Mouse (Mus musculus): ENCODE data around the gene Iltifb. TPM values are rescaled to one million over a fixed set of nuclear protein-coding genes. Genes with fewer than 3 reads are reported as not detected.
"Not testable (repeated sequence)": the region's sequence is repeated elsewhere in the genome, so short reads cannot be mapped to it uniquely, and the experiment has no call there.

Iltifb gene
- polyA plus RNA-seq (2015; fragmentation: Nextera tagmentation; extraction: Ambion mirVana) = not detected in 2 replicates

GRCm38 (mm10) chr10:118294938-118295337 is at the start of gene Iltifb:
Iltifb (minus strand) TSS chr10:118295038.
- Histone ChIP-seq H3K4me3 (replicated peaks) (no peak within 1 kb of the TSS), H3K4me1 (no peaks in the 10 kb centered on the region), H3K27ac (no peak within 1 kb of the TSS), H3K4me2 (no peak within 1 kb of the TSS), H3K36me3 (no peaks in the 10 kb centered on the region), H3K9ac (no peak within 1 kb of the TSS), H3K27me3 (replicated peaks) (no peaks in the 10 kb centered on the region), H3K9me3 (no peaks in the 10 kb centered on the region)
- ATAC-seq (ENCODE audit: insufficient read depth, low FRiP score, low read depth) = no peak
- 89% methylated on average over 6 of the region's 6 CpGs for WGBS

- H3K36me3 ChIP-seq; H3K9me3 ChIP-seq; ATAC-seq (ENCODE audit: insufficient read depth, low FRiP score, low read depth); H3K27me3 ChIP-seq (replicated peaks); H3K9ac ChIP-seq; H3K27ac ChIP-seq; H3K4me2 ChIP-seq; H3K4me3 ChIP-seq (replicated peaks); H3K4me1 ChIP-seq: not testable (repeated sequence)
- no CpG with 5 or more reads among the region's 14 CpGs for WGBS
Observed at GRCm38 (mm10) chr10:118343155-118343554, 48.3 kb upstream of the Iltifb start, which contains the start of gene Gm9046. Gm9046 (minus strand) TSS chr10:118343255.

GRCm38 (mm10) chr10:118337731-118338130 is 42.9 kb upstream of the Iltifb start, which contains the start of gene Gm9045:
Gm9045 (minus strand) TSS chr10:118337831.
- not testable (repeated sequence) for H3K4me2 ChIP-seq; H3K4me1 ChIP-seq; H3K9me3 ChIP-seq; H3K27me3 ChIP-seq (replicated peaks); ATAC-seq (ENCODE audit: insufficient read depth, low FRiP score, low read depth); H3K4me3 ChIP-seq (replicated peaks); H3K36me3 ChIP-seq; H3K27ac ChIP-seq; H3K9ac ChIP-seq
- no CpG with 5 or more reads among the region's 14 CpGs for WGBS

GRCm38 (mm10) chr10:118332308-118332707 is 37.5 kb upstream of the Iltifb start, which contains the start of gene Gm9044:
Gm9044 (minus strand) TSS chr10:118332408.
- not testable (repeated sequence) for H3K9me3 ChIP-seq; H3K36me3 ChIP-seq; H3K9ac ChIP-seq; H3K4me2 ChIP-seq; H3K27me3 ChIP-seq (replicated peaks); H3K4me1 ChIP-seq; H3K4me3 ChIP-seq (replicated peaks); ATAC-seq (ENCODE audit: insufficient read depth, low FRiP score, low read depth); H3K27ac ChIP-seq
- WGBS = no CpG with 5 or more reads among the region's 14 CpGs

GRCm38 (mm10) chr10:118326869-118327268 is 32.0 kb upstream of the Iltifb start, which contains the start of gene Gm9040:
Gm9040 (minus strand) TSS chr10:118326969.
- not testable (repeated sequence) for H3K27me3 ChIP-seq (replicated peaks); H3K4me3 ChIP-seq (replicated peaks); H3K9ac ChIP-seq; H3K4me2 ChIP-seq; H3K27ac ChIP-seq; ATAC-seq (ENCODE audit: insufficient read depth, low FRiP score, low read depth); H3K9me3 ChIP-seq; H3K4me1 ChIP-seq; H3K36me3 ChIP-seq
- WGBS = no CpG with 5 or more reads among the region's 11 CpGs

GRCm38 (mm10) chr10:118319024-118319423 is 24.2 kb upstream of the Iltifb start:
- Histone ChIP-seq H3K9ac (no peak overlapping the region), H3K4me1 (no peaks in the 10 kb centered on the region), H3K27me3 (replicated peaks) (no peaks in the 10 kb centered on the region), H3K4me2 (no peak overlapping the region), H3K4me3 (replicated peaks) (no peak overlapping the region), H3K9me3 (no peaks in the 10 kb centered on the region), H3K27ac (no peak overlapping the region), H3K36me3 (no peaks in the 10 kb centered on the region)
- 79% methylated on average over 8 of the region's 8 CpGs for WGBS
- no peak for ATAC-seq (ENCODE audit: insufficient read depth, low FRiP score, low read depth)

GRCm38 (mm10) chr10:118302133-118302532 is 7.3 kb upstream of the Iltifb start:
- not testable (repeated sequence) for H3K4me2 ChIP-seq; H3K9ac ChIP-seq; H3K4me3 ChIP-seq (replicated peaks); H3K9me3 ChIP-seq; H3K27ac ChIP-seq; ATAC-seq (ENCODE audit: insufficient read depth, low FRiP score, low read depth); H3K36me3 ChIP-seq; H3K27me3 ChIP-seq (replicated peaks); H3K4me1 ChIP-seq
- WGBS = 39% methylated on average over 2 of the region's 2 CpGs

- not testable (repeated sequence) for H3K36me3 ChIP-seq; H3K4me2 ChIP-seq; ATAC-seq (ENCODE audit: insufficient read depth, low FRiP score, low read depth); H3K4me3 ChIP-seq (replicated peaks); H3K9me3 ChIP-seq; H3K4me1 ChIP-seq; H3K27me3 ChIP-seq (replicated peaks); H3K9ac ChIP-seq; H3K27ac ChIP-seq
- 77% methylated on average over 2 of the region's 5 CpGs for WGBS
Observed at GRCm38 (mm10) chr10:118283016-118283415, 11.8 kb downstream of the Iltifb start.

GRCm38 (mm10) chr10:118282565-118282964 is 12.3 kb downstream of the Iltifb start:
- H3K4me3 ChIP-seq (replicated peaks); H3K9ac ChIP-seq; ATAC-seq (ENCODE audit: insufficient read depth, low FRiP score, low read depth); H3K4me1 ChIP-seq; H3K9me3 ChIP-seq; H3K36me3 ChIP-seq; H3K27ac ChIP-seq; H3K27me3 ChIP-seq (replicated peaks); H3K4me2 ChIP-seq: not testable (repeated sequence)
- 65% methylated on average over 7 of the region's 7 CpGs for WGBS

- H3K4me3 ChIP-seq (replicated peaks); H3K9me3 ChIP-seq; H3K36me3 ChIP-seq; H3K9ac ChIP-seq; H3K4me1 ChIP-seq; H3K27me3 ChIP-seq (replicated peaks); H3K4me2 ChIP-seq; ATAC-seq (ENCODE audit: insufficient read depth, low FRiP score, low read depth); H3K27ac ChIP-seq: not testable (repeated sequence)
- no CpG with 5 or more reads among the region's 4 CpGs for WGBS
Observed at GRCm38 (mm10) chr10:118278069-118278468, 16.8 kb downstream of the Iltifb start.

GRCm38 (mm10) chr10:118271416-118271815 is 23.4 kb downstream of the Iltifb start:
- H3K9me3 ChIP-seq; H3K9ac ChIP-seq; H3K4me2 ChIP-seq; H3K27me3 ChIP-seq (replicated peaks); H3K4me1 ChIP-seq; H3K4me3 ChIP-seq (replicated peaks); ATAC-seq (ENCODE audit: insufficient read depth, low FRiP score, low read depth); H3K27ac ChIP-seq; H3K36me3 ChIP-seq: not testable (repeated sequence)
- 100% methylated on average over 1 of the region's 2 CpGs for WGBS

- not testable (repeated sequence) for H3K27me3 ChIP-seq (replicated peaks); H3K36me3 ChIP-seq; H3K4me3 ChIP-seq (replicated peaks); H3K27ac ChIP-seq; H3K4me1 ChIP-seq; H3K4me2 ChIP-seq; ATAC-seq (ENCODE audit: insufficient read depth, low FRiP score, low read depth); H3K9ac ChIP-seq; H3K9me3 ChIP-seq
- WGBS = 75% methylated on average over 2 of the region's 8 CpGs
Observed at GRCm38 (mm10) chr10:118268812-118269211, 26.0 kb downstream of the Iltifb start.

- H3K4me3 ChIP-seq (replicated peaks); H3K36me3 ChIP-seq; H3K27ac ChIP-seq; H3K4me2 ChIP-seq; H3K4me1 ChIP-seq; H3K9ac ChIP-seq; H3K9me3 ChIP-seq; ATAC-seq (ENCODE audit: insufficient read depth, low FRiP score, low read depth); H3K27me3 ChIP-seq (replicated peaks): not testable (repeated sequence)
- no CpG with 5 or more reads among the region's 13 CpGs for WGBS
Observed at GRCm38 (mm10) chr10:118258388-118258787, 36.5 kb downstream of the Iltifb start, which contains the start of gene Gm32802. Gm32802 (plus strand) TSS chr10:118258688.
